Mouse (Mus musculus) midbrain, embryonic 13.5 days (tissue): ENCODE data around the gene Slc8a2. TPM values are rescaled to one million over a fixed set of nuclear protein-coding genes. Genes with fewer than 3 reads are reported as not detected.

ENCODE experiments used
- ATAC-seq: fragments of 200-750 bp; cut with Nextera tagmentation; 2 replicates; pipeline ENCODE4 v1.8.0; 2017; ENCODE audit warnings: mild to moderate bottlenecking, moderate TSS enrichment, moderate library complexity
- H3K27ac ChIP-seq: fragments of 300-500 bp; sonication (generic); 2 replicates; pipeline ENCODE4 v1.5.1; 2015; ENCODE audit warnings: inconsistent platforms, mild to moderate bottlenecking, moderate library complexity
- H3K27me3 ChIP-seq: fragments of 300-500 bp; sonication (generic); 2 replicates; pipeline ENCODE4 v1.6.1; 2015; ENCODE audit warnings: mild to moderate bottlenecking, inconsistent platforms
- H3K36me3 ChIP-seq: fragments of 300-500 bp; sonication (generic); 2 replicates; pipeline ENCODE4 v1.6.1; 2015; ENCODE audit warnings: mild to moderate bottlenecking, inconsistent platforms
- H3K4me1 ChIP-seq: fragments of 300-500 bp; sonication (generic); replicated peaks from 2 replicates; pipeline ENCODE4 v1.6.1; 2015; ENCODE audit warnings: inconsistent platforms
- H3K4me2 ChIP-seq: fragments of 300-500 bp; sonication (generic); replicated peaks from 2 replicates; pipeline ENCODE4 v1.6.1; 2015; ENCODE audit warnings: moderate library complexity, mild to moderate bottlenecking, inconsistent platforms
- H3K4me3 ChIP-seq: fragments of 300-500 bp; sonication (generic); replicated peaks from 2 replicates; pipeline ENCODE4 v1.5.1; 2015; ENCODE audit warnings: mild to moderate bottlenecking, inconsistent platforms
- H3K9ac ChIP-seq: fragments of 300-500 bp; sonication (generic); replicated peaks from 2 replicates; pipeline ENCODE4 v1.6.1; 2015; ENCODE audit warnings: mild to moderate bottlenecking, inconsistent platforms
- H3K9me3 ChIP-seq: fragments of 300-500 bp; sonication (generic); 2 replicates; pipeline ENCODE4 v1.6.1; 2016; ENCODE audit warnings: mild to moderate bottlenecking, inconsistent platforms
- WGBS: fragments of 180-500 bp; shearing (Covaris S2); methylation state at CpG from one replicate; pipeline ENCODE4 v1.1.7; 2015; 5-methylcytosine and 5-hydroxymethylcytosine counted together
- polyA plus RNA-seq: library from polyadenylated mRNA; unstranded; fragments of >200 nt; fragmentation: Nextera tagmentation; extraction: Ambion mirVana; gene quantifications from 2 replicates; pipeline ENCODE4 v1.2.1, GENCODE M21; 2015

Gene Slc8a2
- polyA plus RNA-seq, 1 experiment from 2014 or later: 1.1 TPM

- Histone ChIP-seq H3K9ac (no peak overlapping the region), H3K4me1 (no peaks in the 10 kb centered on the region), H3K4me3 (no peak overlapping the region), H3K27ac (no peak overlapping the region), H3K36me3 (peaks cover 98% of the 10 kb centered on the region), H3K9me3 (no peaks in the 10 kb centered on the region), H3K4me2 (no peak overlapping the region), H3K27me3 (no peaks in the 10 kb centered on the region)
- no peak for ATAC-seq
- WGBS: 87% methylated on average over 15 of the region's 15 CpGs
Observed at GRCm38 (mm10) chr7:16202756-16203504, 73.3 kb downstream of the Slc8a2 start.

GRCm38 (mm10) chr7:16203505-16203903 lies 73.9 kb downstream of the Slc8a2 start:
- H3K4me3 ChIP-seq: no peak overlapping the region
- 95% methylated on average over 13 of the region's 13 CpGs for WGBS
- no peaks in the 10 kb centered on the region for H3K4me1 ChIP-seq
- no peak overlapping the region for H3K4me2 ChIP-seq
- ATAC-seq: no peak
- peaks cover 95% of the 10 kb centered on the region for H3K36me3 ChIP-seq
- no peak overlapping the region for H3K27ac ChIP-seq
- H3K27me3 ChIP-seq: no peaks in the 10 kb centered on the region
- H3K9ac ChIP-seq: no peak overlapping the region
- no peaks in the 10 kb centered on the region for H3K9me3 ChIP-seq

- no peaks in the 10 kb centered on the region for H3K4me1 ChIP-seq
- H3K36me3 ChIP-seq: peaks cover 95% of the 10 kb centered on the region
- 81% methylated on average over 9 of the region's 9 CpGs for WGBS
- no peaks in the 10 kb centered on the region for H3K9me3 ChIP-seq
- no peak overlapping the region for H3K9ac ChIP-seq
- H3K4me2 ChIP-seq: no peak overlapping the region
- H3K27me3 ChIP-seq: no peaks in the 10 kb centered on the region
- no peak overlapping the region for H3K27ac ChIP-seq
- no peak overlapping the region for H3K4me3 ChIP-seq
- no peak for ATAC-seq
Observed at GRCm38 (mm10) chr7:16204791-16205190, 75.2 kb downstream of the Slc8a2 start.

GRCm38 (mm10) chr7:16207076-16207475 lies 77.5 kb downstream of the Slc8a2 start:
- Histone ChIP-seq H3K4me3 (no peak overlapping the region), H3K36me3 (peaks cover 96% of the 10 kb centered on the region), H3K4me2 (no peak overlapping the region), H3K9ac (no peak overlapping the region), H3K9me3 (no peaks in the 10 kb centered on the region), H3K27me3 (no peaks in the 10 kb centered on the region), H3K4me1 (no peaks in the 10 kb centered on the region), H3K27ac (no peak overlapping the region)
- WGBS: 86% methylated on average over 7 of the region's 7 CpGs
- ATAC-seq: no peak

- WGBS: 90% methylated on average over 10 of the region's 10 CpGs
- Histone ChIP-seq H3K9ac (no peak overlapping the region), H3K27ac (no peak overlapping the region), H3K27me3 (no peaks in the 10 kb centered on the region), H3K4me2 (no peak overlapping the region), H3K9me3 (no peaks in the 10 kb centered on the region), H3K4me1 (no peaks in the 10 kb centered on the region), H3K36me3 (peaks cover 96% of the 10 kb centered on the region), H3K4me3 (no peak overlapping the region)
- no peak for ATAC-seq
Observed at GRCm38 (mm10) chr7:16207496-16207895, 77.9 kb downstream of the Slc8a2 start.

GRCm38 (mm10) chr7:16208781-16209665 lies 79.4 kb downstream of the Slc8a2 start:
- H3K9ac ChIP-seq: no peak overlapping the region
- 93% methylated on average over 21 of the region's 21 CpGs for WGBS
- H3K9me3 ChIP-seq: no peaks in the 10 kb centered on the region
- H3K36me3 ChIP-seq: peaks cover 96% of the 10 kb centered on the region
- H3K4me2 ChIP-seq: no peak overlapping the region
- no peaks in the 10 kb centered on the region for H3K4me1 ChIP-seq
- H3K27ac ChIP-seq: no peak overlapping the region
- ATAC-seq: no peak
- H3K4me3 ChIP-seq: no peak overlapping the region
- no peaks in the 10 kb centered on the region for H3K27me3 ChIP-seq

Other genes with a start within 250 kb of the Slc8a2 start
- 0.10 and 0.43 TPM in 2 replicates for gene Crx, start 249.9 kb upstream of the Slc8a2 start, polyA plus RNA-seq
- gene Crxos, start 247.2 kb upstream of the Slc8a2 start, polyA plus RNA-seq: 0.34 and 0.81 TPM in 2 replicates
- gene Selenow, start 207.4 kb upstream of the Slc8a2 start, polyA plus RNA-seq: 1,286 and 1,320 TPM in 2 replicates
- gene Nop53, start 183.8 kb upstream of the Slc8a2 start, polyA plus RNA-seq: 140 and 151 TPM in 2 replicates
- 3.3 and 4.7 TPM in 2 replicates for gene Ehd2, start 162.3 kb upstream of the Slc8a2 start, polyA plus RNA-seq
- gene Bicra, start 81.9 kb upstream of the Slc8a2 start, polyA plus RNA-seq: 7.9 and 10.2 TPM in 2 replicates
- not detected in 2 replicates for gene Zfp541, start 68.0 kb upstream of the Slc8a2 start, polyA plus RNA-seq
- 196 and 203 TPM in 2 replicates for gene Napa, start 31.4 kb upstream of the Slc8a2 start, polyA plus RNA-seq
- gene Kptn, start 9.9 kb upstream of the Slc8a2 start, polyA plus RNA-seq: 39.6 and 41.2 TPM in 2 replicates
- 158 and 160 TPM in 2 replicates for gene Meis3, start 45.3 kb downstream of the Slc8a2 start, polyA plus RNA-seq
- gene Dhx34, start 92.2 kb downstream of the Slc8a2 start, polyA plus RNA-seq: 15.6 and 16.8 TPM in 2 replicates
- 0.05 TPM in 1 of 2 replicates, not detected in the other for gene C5ar2, start 114.3 kb downstream of the Slc8a2 start, polyA plus RNA-seq
- 1.0 and 1.5 TPM in 2 replicates for gene C5ar1, start 129.7 kb downstream of the Slc8a2 start, polyA plus RNA-seq
- 22.3 and 27.3 TPM in 2 replicates for gene Inafm1, start 143.8 kb downstream of the Slc8a2 start, polyA plus RNA-seq
- gene Ccdc9, start 157.0 kb downstream of the Slc8a2 start, polyA plus RNA-seq: 22.5 and 39.4 TPM in 2 replicates
- gene Bbc3, start 178.6 kb downstream of the Slc8a2 start, polyA plus RNA-seq: 23.1 and 25.5 TPM in 2 replicates